Mouse (Mus musculus): ENCODE data around the gene Zfp428.

The Zfp428 gene

DNA sequence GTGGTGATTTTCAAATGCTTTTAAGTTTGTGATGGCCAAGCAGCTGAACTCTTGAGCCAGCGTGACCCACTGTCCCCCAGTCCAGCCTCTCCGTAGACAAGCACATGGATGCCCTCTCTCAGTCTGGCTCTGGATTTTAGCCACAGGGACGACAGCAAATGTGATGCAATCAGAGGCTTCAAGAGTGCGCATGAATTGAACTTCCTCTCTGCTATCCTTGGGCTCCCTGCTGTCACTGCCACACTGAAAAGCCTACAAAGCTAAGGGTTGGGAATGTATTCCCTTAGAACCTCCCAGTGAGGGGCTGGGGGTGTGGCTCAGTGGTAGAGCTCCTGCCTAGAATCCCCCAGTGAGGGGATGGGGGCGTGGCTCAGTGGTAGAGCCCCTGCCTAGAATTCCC lies 31.9 kb downstream of the Zfp428 start:
- Histone ChIP-seq H3K27me3 (ENCODE audit: control insufficient read depth, insufficient read depth, low read length, poor library complexity, severe bottlenecking) (no peaks in the 10 kb centered on the region), H3K36me3 (ENCODE audit: control insufficient read depth, insufficient read depth, low read length, poor library complexity, severe bottlenecking) (peaks cover 7% of the 10 kb centered on the region; the same call in 1 of the 2 replicates)
- no peak for DNase-seq (ENCODE audit: low read depth, low spot score)

DNA sequence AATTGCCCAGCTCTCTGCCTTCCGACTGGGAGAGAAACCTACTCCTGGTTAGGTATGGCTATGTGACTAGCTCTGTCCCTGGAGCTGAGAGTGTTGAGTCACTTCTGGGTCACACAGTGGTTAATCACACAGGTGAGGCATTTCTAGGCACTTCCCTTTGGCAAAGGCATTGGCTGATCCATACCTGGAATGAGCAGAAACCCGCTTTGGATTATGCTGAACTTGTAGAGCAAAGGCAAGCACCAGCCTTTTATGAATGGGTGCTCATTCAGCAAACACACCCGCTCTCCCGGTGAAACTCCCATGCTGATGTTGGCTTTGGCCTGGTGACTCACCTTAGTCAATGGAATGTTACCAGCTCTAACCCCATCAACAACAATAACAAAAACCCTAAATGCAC lies 32.9 kb downstream of the Zfp428 start:
- no peaks in the 10 kb centered on the region for H3K27me3 ChIP-seq (ENCODE audit: control insufficient read depth, insufficient read depth, low read length, poor library complexity, severe bottlenecking)
- DNase-seq (ENCODE audit: low read depth, low spot score): no peak
- peaks cover 3% of the 10 kb centered on the region; the same call in 1 of the 2 replicates for H3K36me3 ChIP-seq (ENCODE audit: control insufficient read depth, insufficient read depth, low read length, poor library complexity, severe bottlenecking)

DNA sequence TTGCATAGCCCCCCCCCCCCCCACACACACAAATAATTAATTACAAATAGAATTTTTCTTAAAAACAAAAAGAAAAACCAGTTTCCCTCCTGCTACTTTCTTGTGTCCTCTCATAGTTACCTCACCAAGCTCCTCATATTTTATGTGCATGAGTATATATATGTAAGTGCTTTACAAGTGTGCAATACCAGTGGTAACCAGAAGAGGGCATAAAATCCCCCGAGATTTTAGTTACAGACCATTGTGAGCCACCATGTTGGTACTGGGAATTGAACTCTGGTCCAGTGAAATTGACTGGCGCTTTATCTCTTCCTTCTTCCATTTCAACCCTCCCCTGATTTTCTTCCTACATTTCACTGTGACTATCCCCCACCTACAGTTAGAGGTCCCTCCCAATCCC lies 37.7 kb downstream of the Zfp428 start:
- H3K27me3 ChIP-seq (ENCODE audit: control insufficient read depth, insufficient read depth, low read length, poor library complexity, severe bottlenecking): no peaks in the 10 kb centered on the region
- peak; percentile 51 for DNase-seq (ENCODE audit: low read depth, low spot score)
- no peaks in the 10 kb centered on the region; the same call in 1 of the 2 replicates for H3K36me3 ChIP-seq (ENCODE audit: control insufficient read depth, insufficient read depth, low read length, poor library complexity, severe bottlenecking)

DNA sequence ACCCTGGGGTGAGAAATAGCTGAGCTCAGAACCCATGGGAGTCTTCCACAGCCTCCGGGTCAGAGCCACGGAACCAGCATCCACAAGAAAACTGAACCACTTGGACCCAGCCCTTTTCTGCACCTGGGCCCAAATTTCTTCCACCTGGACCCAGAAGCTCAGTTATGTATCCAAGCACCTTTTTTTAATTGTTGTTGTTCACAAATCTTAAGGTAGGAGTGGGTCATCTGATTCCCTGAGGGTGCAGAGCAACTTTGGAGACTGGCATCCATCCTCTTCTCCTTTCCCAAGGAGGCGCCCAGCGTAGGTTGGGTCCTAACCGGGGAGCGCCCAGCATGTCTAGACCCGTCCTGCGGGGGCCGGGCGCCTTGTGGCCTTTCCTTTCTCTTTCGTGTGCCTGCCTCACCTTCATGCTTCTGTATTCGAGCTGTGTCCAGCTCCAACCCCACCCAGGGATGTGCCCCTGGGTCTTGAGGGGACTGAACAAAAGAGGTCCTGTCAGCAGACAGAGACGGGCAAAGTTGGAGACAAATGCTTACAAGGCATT lies 39.3 kb downstream of the Zfp428 start, which contains the start of the genes Pinlyp and Xrcc1:
TSS of gene Pinlyp (minus strand) at position 51 of the 547 bp plus-strand sequence.
TSS of gene Xrcc1 (plus strand) at position 222 of the 547 bp plus-strand sequence.
- DNase-seq (ENCODE audit: low read depth, low spot score): no peak
- Histone ChIP-seq H3K27me3 (ENCODE audit: control insufficient read depth, insufficient read depth, low read length, poor library complexity, severe bottlenecking) (no peaks in the 10 kb centered on the region), H3K36me3 (ENCODE audit: control insufficient read depth, insufficient read depth, low read length, poor library complexity, severe bottlenecking) (no peaks in the 10 kb centered on the region; the same call in 1 of the 2 replicates)

DNA sequence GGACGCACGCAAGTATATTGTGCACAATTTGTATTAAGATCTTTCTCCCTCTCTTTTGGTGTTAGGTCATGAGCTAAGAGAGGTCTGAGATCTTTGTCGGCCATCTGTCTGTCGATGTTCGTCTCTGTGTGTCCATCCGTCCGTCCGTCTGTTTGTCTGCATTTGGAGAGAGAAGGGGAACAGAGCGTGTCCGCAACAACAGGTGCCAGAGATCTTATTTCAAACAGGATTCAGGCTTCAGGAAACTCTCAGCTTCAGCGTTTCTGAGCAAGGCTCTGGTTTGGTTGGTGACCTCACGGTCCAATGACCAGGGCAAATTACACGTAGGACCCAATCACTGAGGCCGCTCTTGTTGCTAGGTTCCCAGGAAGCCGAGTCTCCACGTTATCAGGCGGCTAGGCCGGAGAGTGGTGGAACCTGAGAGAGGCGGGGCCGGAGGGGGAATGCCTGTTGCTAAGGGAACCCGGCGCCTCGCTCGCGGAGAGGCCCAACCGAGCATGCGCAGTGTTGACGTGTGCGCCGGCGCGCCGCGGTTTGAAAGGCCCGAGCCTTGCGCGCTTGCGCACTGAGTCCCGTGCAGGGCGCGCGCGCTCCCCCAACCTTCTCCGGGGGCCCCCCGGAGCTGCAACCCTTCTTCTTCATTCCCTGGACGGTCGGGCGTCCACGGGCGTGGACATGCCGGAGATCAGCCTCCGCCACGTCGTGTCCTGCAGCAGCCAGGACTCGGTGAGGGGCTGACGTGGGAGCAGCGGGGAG lies 40.0 kb downstream of the Zfp428 start:
- DNase-seq (ENCODE audit: low read depth, low spot score): peak; percentile 99
- H3K27me3 ChIP-seq (ENCODE audit: control insufficient read depth, insufficient read depth, low read length, poor library complexity, severe bottlenecking): no peaks in the 10 kb centered on the region

DNA sequence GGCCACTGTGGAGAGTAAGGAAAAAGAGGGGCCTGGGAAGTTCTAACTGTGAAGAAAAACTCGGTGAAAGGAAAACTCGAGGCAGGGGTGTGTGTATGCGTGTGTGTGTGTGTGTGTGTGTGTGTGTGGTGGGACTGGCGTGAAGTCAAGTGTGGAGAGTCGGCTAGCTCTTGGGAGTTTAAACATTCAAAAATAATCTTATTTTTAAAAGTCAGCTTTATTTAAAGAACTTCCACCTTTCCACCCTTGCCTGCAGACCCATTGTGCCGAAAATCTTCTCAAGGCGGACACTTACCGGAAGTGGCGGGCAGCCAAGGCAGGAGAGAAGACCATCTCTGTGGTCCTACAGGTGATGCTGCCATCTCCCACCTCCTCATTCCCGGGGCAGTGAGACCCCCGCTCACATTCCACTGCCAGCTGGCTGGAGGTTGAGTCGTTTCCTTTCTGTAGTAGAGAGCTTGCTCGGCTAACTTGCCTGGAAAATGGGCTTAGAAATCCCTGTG lies 40.8 kb downstream of the Zfp428 start:
- Histone ChIP-seq H3K27me3 (ENCODE audit: control insufficient read depth, insufficient read depth, low read length, poor library complexity, severe bottlenecking) (no peaks in the 10 kb centered on the region), H3K36me3 (ENCODE audit: control insufficient read depth, insufficient read depth, low read length, poor library complexity, severe bottlenecking) (no peaks in the 10 kb centered on the region; the same call in 1 of the 2 replicates)
- no peak for DNase-seq (ENCODE audit: low read depth, low spot score)

More for the DNA sequence above, 40.0 kb downstream of the Zfp428 start:
- H3K36me3 ChIP-seq (ENCODE audit: control insufficient read depth, insufficient read depth, low read length, poor library complexity, severe bottlenecking): no peaks in the 10 kb centered on the region; the same call in 1 of the 2 replicates

DNA sequence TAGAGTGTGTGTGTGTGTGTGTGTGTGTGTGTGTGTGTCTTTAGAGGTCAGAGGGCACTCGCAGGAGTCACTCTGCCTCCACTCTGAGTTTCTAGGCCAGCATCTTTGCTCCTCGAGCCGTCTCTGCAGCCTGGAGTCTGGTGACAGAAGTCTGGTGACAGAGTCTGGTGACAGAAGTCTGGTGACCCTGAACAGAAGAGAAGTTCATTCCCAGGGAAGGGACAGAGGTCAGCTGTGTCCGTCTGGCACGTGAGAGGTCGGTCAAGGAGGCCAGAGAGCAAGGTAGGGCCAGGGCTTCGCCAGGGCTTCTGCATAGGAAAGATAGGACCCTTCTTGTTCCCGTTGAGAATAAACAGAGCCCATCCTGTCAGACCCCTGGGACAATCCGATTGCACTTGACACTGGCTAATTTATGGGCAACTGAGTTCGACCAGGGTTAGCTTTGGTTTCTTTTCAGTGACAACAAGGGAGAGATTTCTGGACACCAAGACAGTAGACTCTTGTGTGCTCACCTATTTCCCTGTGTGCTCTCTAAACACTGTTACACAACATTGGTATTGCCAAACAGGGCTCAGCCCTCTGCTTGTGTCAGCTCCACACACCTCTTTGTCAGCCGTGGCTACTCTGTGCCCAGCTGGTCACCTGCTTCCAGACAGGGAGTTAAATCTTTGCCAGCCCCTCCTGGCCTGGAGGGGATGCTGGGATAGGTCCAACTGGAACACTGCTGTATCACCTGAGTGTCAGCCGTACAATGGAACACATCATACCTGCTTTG lies 45.4 kb downstream of the Zfp428 start:
- Histone ChIP-seq H3K27me3 (ENCODE audit: control insufficient read depth, insufficient read depth, low read length, poor library complexity, severe bottlenecking) (no peaks in the 10 kb centered on the region), H3K36me3 (ENCODE audit: control insufficient read depth, insufficient read depth, low read length, poor library complexity, severe bottlenecking) (no peaks in the 10 kb centered on the region; the same call in 1 of the 2 replicates)
- DNase-seq (ENCODE audit: low read depth, low spot score): no peak

DNA sequence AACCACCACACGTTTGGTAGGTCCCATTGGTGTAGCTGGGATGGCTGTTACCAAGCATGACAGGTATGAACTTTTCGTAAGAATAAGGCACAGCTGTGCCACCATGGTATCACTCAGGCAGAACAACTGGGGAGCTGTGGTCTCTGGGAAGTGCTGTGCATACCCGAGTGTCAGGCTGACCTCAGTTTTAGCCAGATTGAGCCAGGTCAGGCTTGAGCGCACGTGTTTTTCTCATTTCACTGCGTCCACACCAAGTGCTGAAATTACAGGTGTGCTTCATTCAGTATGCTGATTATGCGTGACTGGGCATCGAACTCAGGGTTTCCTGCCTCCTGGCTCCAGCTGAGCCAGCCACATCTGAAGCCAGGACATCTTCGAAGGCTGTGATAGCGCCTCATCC lies 49.0 kb downstream of the Zfp428 start:
- H3K36me3 ChIP-seq (ENCODE audit: control insufficient read depth, insufficient read depth, low read length, poor library complexity, severe bottlenecking): no peaks in the 10 kb centered on the region
- DNase-seq (ENCODE audit: low read depth, low spot score): peak; percentile 24
- no peaks in the 10 kb centered on the region for H3K27me3 ChIP-seq (ENCODE audit: control insufficient read depth, insufficient read depth, low read length, poor library complexity, severe bottlenecking)

DNA sequence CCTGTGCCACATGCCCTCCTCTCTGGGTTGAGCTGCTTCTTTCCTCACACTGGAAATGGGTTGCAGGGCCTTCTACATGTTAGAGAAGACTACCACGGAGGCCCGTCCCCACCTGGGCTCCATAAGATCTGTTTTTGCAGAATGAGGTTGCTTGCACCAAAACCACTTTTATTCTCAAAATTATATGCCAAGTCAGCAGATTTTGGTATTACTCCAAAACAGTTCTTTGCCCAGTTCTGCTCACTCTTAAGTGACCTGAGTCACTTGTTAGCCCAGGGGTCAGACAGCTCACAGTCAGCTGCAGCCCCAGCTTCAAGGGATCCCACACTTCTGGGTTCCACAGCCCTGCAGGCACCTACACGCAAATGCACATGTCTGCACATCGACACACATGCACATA lies 54.6 kb downstream of the Zfp428 start:
- no peak for DNase-seq (ENCODE audit: low read depth, low spot score)
- H3K27me3 ChIP-seq (ENCODE audit: control insufficient read depth, insufficient read depth, low read length, poor library complexity, severe bottlenecking): no peaks in the 10 kb centered on the region
- H3K36me3 ChIP-seq (ENCODE audit: control insufficient read depth, insufficient read depth, low read length, poor library complexity, severe bottlenecking): no peaks in the 10 kb centered on the region

DNA sequence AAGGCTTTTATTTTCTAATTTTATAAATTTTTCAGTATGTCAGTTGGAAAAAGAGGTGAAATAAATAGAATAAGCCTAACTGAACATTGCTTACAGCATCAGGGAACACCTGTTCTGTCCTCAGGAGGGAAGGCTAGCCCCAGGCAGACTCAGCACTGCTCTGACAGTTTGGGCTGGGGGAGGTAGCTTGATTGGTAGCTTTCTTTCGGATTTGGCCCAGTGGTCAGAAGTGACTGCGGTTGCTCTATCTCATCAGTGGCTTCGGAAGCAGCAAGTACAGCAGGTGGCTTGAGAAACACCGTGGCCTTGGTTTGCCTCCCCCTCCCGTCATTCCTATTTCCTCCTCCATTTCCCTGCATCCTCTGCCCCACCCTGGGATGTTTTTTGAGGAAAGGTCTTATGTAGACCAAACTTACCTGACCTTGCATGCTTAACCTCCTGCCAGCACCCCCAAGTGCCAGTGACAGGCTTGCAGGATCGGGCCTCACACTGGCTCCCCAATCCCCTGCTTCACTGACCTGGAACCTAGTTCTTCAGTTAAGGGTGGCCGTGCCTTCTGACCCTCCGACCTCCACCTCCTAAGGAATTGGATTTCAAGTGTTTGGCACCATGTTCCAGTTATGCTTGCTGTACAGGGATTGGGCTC lies 56.5 kb downstream of the Zfp428 start:
- Histone ChIP-seq H3K27me3 (ENCODE audit: control insufficient read depth, insufficient read depth, low read length, poor library complexity, severe bottlenecking) (no peaks in the 10 kb centered on the region), H3K36me3 (ENCODE audit: control insufficient read depth, insufficient read depth, low read length, poor library complexity, severe bottlenecking) (no peaks in the 10 kb centered on the region; the same call in 1 of the 2 replicates)
- no peak for DNase-seq (ENCODE audit: low read depth, low spot score)

DNA sequence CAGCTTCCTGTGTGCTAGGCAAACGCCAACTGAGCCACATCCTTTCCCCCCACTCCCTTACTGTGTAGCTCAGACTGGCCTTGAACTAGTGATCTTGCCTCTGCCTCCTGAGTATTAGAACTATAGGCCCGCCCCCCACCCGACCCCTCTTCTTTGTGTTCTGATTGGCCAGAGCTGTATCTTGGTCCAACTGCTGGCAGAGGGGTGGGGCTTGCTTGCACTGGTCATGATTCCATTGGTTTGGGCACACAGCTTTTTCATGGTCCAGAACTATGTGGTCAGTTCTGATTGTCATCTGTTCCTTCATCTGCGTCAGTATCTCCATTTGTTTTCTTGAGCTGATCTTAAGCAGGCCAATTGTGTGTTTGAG lies 57.0 kb downstream of the Zfp428 start:
- Histone ChIP-seq H3K36me3 (ENCODE audit: control insufficient read depth, insufficient read depth, low read length, poor library complexity, severe bottlenecking) (no peaks in the 10 kb centered on the region; the same call in 1 of the 2 replicates), H3K27me3 (ENCODE audit: control insufficient read depth, insufficient read depth, low read length, poor library complexity, severe bottlenecking) (no peaks in the 10 kb centered on the region)
- no peak for DNase-seq (ENCODE audit: low read depth, low spot score)

DNA sequence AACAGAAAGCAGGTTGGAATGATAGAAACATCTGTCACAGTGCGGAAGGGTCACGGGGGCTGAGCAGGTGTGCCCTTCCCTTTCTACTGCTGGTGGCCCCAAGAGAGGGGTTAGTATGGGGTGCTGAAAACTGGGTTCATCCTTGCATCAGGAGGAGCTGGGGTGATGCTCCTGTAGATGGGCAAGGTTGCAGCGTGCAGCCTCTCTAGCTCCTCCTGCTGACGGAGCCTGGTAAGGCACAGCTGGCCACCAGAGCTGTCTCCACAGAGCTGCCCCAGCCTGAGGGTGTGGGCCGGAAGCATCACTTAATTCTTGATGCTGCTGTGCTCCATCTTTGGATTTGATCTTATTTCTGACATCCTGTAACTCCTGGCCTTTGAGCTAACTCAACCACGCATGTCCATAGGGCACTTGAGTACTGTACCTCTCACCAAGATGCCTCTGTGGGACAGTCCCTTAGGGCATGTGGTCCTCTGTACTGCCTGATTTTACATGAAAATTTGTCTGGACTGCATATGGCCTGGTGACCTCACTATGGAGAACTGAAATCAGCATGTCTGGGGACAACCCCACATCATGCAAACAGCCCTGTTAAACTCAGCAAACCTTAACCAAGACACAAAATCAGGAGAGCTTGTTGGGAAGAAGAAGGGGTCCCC lies 57.9 kb downstream of the Zfp428 start:
- peak; percentile 91 for DNase-seq (ENCODE audit: low read depth, low spot score)
- no peaks in the 10 kb centered on the region for H3K27me3 ChIP-seq (ENCODE audit: control insufficient read depth, insufficient read depth, low read length, poor library complexity, severe bottlenecking)
- no peaks in the 10 kb centered on the region; the same call in none of the 2 replicates for H3K36me3 ChIP-seq (ENCODE audit: control insufficient read depth, insufficient read depth, low read length, poor library complexity, severe bottlenecking)
